Mouse (Mus musculus) brown adipose tissue, adult 24 weeks (tissue): Measurements from ENCODE around the gene Mcur1. TPM values are rescaled to one million over a fixed set of nuclear protein-coding genes. Genes with fewer than 3 reads are reported as not detected.

ENCODE experiments used
- H3K27ac ChIP-seq: fragments of 200-500 bp; replicated peaks from 2 replicates; pipeline ENCODE4 v1.5.1; 2012; ENCODE audit warnings: low read depth, mild to moderate bottlenecking, low read length
- H3K4me1 ChIP-seq: fragments of 200-500 bp; 2 replicates; pipeline ENCODE4 v1.6.1; 2012; ENCODE audit warnings: low read length, mixed read lengths; ENCODE audit not compliant: control insufficient read depth, insufficient read depth, insufficient read length
- H3K4me3 ChIP-seq: fragments of 200-500 bp; 2 replicates; pipeline ENCODE4 v1.5.1; 2012; ENCODE audit warnings: low read depth, mild to moderate bottlenecking, low read length, moderate library complexity; ENCODE audit not compliant: insufficient read depth
- polyA plus RNA-seq: library from polyadenylated mRNA; stranded (reverse); fragments of >200 nt; gene quantifications from 2 replicates; pipeline ENCODE4 v1.2.4, GENCODE M21; 2012; ENCODE audit not compliant: missing spikeins, insufficient read depth, insufficient read length

Gene Mcur1
- polyA plus RNA-seq, 1 experiment, result 157 TPM

DNA sequence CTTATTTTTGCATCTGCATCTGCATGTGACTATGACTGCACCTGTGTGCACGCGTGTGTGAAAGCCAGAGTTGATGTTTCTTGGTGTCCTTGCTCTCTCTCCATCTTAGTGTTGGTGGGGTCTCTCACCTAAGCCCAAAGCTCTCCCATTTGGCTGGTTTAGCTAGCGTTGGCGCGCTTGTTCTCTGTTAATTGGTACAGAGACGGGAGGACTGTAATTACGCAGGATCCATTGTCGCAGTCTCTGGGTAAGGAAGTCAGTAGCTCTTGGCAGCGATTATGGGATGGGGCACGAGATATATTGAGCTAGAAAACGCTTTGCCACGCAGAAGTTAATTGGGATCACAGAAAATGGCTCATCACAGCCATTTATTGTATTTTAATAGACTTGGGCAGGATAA is 17.8 kb upstream of the Mcur1 start:
- Histone ChIP-seq H3K4me3 (no peak overlapping the region), H3K4me1 (no peaks in the 10 kb centered on the region), H3K27ac (no peak overlapping the region)

DNA sequence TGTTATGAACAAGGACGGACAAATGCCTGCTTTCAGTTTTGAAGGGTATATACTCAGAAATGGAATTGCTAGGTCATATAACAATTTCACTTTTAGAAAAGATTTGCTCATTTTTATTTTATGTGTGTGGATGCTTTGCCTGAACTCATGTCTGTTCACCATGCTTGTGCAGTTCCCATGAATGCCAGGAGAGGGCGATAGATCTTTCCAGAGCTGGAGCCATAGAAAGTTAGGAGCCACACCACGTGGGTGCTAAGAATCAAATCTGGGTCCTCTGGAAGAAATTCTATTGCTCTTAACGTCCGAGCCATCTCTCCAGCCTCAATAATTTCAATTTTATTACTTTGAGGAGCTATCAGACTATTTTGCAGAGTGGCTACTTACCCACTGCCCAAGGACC is 17.3 kb upstream of the Mcur1 start:
- H3K27ac ChIP-seq, result no peak overlapping the region
- no peak overlapping the region for H3K4me3 ChIP-seq
- H3K4me1 ChIP-seq, result no peaks in the 10 kb centered on the region

DNA sequence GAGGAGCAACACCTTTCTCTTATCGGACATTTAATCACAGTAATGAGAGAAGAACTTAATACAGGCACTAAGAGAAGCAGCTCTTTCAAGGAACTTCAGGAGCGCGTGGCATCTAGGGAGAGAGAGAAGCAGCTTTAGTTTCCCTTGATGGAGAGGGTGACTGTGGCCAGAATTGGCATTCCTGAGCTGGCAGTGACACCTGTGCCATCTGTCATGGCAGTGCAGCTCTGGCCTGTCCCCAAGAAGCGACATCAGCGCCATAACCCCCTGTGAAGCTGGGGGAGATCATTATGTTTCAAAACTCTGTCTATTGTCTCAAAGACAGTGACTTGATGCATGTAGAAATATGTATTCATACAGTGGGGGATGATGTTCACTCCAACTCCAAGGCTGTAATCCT is 15.4 kb upstream of the Mcur1 start:
- Histone ChIP-seq H3K4me1 (no peaks in the 10 kb centered on the region), H3K27ac (no peak overlapping the region), H3K4me3 (no peak overlapping the region)

GRCm38 (mm10) chr13:43573979-43574378 is 14.0 kb upstream of the Mcur1 start:
- Histone ChIP-seq H3K4me3 (no peak overlapping the region), H3K27ac (no peak overlapping the region), H3K4me1 (no peaks in the 10 kb centered on the region)

- H3K4me3 ChIP-seq, result no peak overlapping the region
- no peak overlapping the region for H3K27ac ChIP-seq
- H3K4me1 ChIP-seq, result no peaks in the 10 kb centered on the region
These were observed 7.3 kb upstream of the Mcur1 start for GRCm38 (mm10) chr13:43567141-43567891.

DNA sequence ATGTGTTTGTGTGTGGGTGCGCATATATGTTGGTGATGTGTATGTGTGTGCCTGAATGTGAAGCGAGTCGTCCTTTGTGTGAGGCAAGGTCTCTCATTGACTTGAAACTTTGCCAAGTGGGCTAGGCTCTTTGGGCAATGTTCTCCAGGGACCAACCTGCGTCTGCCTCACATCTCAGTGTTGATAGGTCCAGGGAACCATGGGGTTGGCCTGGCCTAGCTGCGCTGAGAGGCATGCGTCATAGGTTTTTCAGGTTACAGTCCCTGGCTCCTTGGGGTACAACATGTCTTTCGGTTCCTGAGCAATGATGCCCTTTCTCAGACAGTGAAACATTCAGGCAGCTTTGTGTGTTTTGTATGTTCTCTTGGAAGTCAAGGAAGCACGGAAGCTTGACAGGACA is 6.2 kb upstream of the Mcur1 start:
- Histone ChIP-seq H3K4me1 (no peaks in the 10 kb centered on the region), H3K4me3 (no peak overlapping the region), H3K27ac (no peak overlapping the region)

DNA sequence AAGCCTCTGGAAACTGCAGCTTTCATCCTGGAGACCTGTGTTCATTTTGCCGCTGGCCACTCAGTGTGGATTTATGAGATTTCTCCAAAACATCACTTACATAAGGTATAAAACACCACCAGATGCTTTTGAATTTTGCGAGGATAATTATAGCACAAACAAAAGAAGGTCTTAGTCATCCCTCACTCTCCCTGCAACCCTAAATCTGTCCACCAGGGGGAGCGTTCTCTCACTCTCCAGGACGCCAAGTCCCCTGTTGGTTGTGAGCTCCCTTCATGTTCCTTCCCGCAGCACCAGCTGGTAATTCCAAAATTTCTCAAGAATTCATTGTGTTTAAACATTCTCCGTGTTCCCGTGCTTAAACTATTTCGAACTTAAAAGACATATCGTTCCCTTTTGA is 5.4 kb upstream of the Mcur1 start:
- H3K4me3 ChIP-seq, result no peak overlapping the region
- no peak overlapping the region for H3K27ac ChIP-seq
- no peaks in the 10 kb centered on the region for H3K4me1 ChIP-seq

DNA sequence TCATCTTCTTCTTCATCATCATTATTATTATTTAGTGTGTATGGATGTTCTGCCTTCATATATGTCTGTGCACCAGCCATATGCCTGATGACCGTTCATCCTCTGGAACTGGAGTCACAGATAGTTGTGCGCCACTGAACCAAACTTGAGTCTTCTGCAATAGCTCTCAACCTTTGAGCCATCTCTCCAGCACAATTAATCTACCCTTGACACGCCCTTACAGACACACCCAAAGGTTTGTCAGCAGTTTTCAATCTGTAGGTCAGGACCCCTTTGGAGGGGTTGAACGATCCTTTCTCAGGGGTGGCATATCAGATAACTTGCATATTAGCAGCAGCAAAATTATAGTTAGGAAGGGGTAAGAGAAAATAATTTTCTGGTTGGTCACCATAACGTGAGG is 4.7 kb upstream of the Mcur1 start:
- Histone ChIP-seq H3K4me1 (no peaks in the 10 kb centered on the region), H3K27ac (no peak overlapping the region), H3K4me3 (no peak overlapping the region)

DNA sequence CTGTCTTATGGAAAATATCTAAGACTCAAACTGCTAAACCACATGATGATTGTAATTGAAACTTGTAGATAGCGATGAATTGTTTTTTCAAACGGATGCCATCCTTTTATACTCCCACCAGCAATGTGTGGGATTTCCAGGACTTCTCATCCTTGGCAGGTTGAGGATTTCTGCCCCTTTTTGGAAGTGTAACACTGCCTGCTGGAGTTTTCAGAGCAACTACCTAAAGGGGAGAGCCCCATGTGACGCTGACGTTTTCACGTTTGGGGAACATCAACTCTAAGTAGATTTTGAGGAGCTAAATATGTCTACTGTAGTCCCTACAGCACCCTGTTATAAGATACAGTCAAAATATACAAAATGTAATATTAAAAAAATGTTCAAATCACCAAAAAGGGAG is 2.7 kb upstream of the Mcur1 start:
- Histone ChIP-seq H3K4me3 (no peak overlapping the region), H3K27ac (no peak overlapping the region), H3K4me1 (peaks cover 5% of the 10 kb centered on the region)

GRCm38 (mm10) chr13:43560458-43561411 is 744 bp upstream of the Mcur1 start:
- H3K4me1 ChIP-seq, result peaks cover 10% of the 10 kb centered on the region
- peak overlapping the region; percentile 94 for H3K27ac ChIP-seq
- peak overlapping the region; percentile 47 for H3K4me3 ChIP-seq

DNA sequence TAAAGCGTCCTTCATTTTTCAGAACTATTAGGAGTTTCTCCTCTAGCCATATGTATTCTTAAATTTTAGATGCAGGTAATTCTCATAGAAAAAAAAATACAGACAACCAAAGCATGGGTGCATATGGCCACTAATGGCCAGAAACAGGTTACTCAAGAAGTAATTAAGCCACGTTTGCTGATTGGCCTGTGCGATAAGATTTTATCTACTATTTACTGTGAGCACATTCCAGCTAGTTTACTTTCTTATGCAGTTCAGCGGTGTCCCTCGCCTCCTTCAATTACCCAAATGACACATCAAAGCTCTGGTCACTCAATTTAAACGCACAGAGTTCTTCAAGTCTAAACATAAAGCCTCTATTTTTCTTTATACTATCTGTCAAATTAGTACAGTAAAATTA is 1.0 kb downstream of the Mcur1 start:
- peak overlapping the region; percentile 95 for H3K4me3 ChIP-seq
- peak overlapping the region; percentile 83 for H3K27ac ChIP-seq
- H3K4me1 ChIP-seq, result peaks cover 14% of the 10 kb centered on the region

DNA sequence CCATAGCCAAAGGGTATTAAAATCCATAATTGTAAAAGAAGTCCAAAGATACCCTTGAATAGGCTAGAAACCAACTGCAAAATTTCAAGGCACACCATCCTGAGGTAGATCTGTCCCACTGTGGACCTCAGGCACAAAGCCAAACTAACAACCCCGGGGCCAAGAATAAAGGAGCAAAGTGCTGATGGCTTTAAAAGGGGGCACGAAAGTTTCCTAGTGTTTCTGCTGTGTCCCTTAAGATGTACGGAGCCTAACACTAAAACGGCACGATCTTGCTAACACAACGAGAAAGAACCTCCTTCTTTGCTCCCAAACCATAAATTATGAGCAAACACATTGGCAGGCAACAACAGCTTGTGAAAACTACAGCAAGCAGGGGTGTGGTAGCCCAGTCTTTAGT is 1.6 kb downstream of the Mcur1 start:
- Histone ChIP-seq H3K4me1 (peaks cover 14% of the 10 kb centered on the region), H3K27ac (peak overlapping the region; percentile 79), H3K4me3 (peak overlapping the region; percentile 95)

- H3K4me1 ChIP-seq, result peaks cover 14% of the 10 kb centered on the region
- H3K4me3 ChIP-seq, result no peak overlapping the region; the same call in 1 of the 2 replicates
- H3K27ac ChIP-seq, result peak overlapping the region; percentile 90
These were observed 3.0 kb downstream of the Mcur1 start for GRCm38 (mm10) chr13:43556913-43557542.

- peaks cover 14% of the 10 kb centered on the region for H3K4me1 ChIP-seq
These were observed 4.7 kb downstream of the Mcur1 start for GRCm38 (mm10) chr13:43555321-43555720.

DNA sequence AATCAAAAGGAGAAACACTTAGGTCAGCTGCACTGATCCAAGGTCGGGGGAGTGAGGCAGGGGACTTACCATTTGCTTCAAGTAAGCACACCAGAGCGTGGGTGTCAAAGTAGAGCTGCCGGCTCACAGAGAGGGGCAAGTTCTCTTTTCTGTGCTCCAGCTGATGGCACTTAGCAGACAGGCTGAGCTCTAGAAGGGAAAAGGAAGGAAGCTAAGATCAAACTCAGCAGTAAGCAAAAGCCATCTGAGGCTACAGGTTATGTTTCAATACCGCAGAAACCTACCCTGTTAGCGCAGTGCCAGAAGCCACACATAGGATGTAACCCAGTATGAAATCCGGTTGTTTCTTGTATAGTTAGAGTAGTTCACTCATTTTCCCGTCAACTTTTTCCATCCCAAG is 5.2 kb downstream of the Mcur1 start:
- peak overlapping the region; percentile 51 for H3K27ac ChIP-seq
- H3K4me1 ChIP-seq, result peaks cover 14% of the 10 kb centered on the region

More at GRCm38 (mm10) chr13:43555321-43555720, 4.7 kb downstream of the Mcur1 start:
- Histone ChIP-seq H3K27ac (peak overlapping the region; percentile 51), H3K4me3 (no peak overlapping the region)

More for the DNA sequence above, 5.2 kb downstream of the Mcur1 start:
- H3K4me3 ChIP-seq, result no peak overlapping the region
